Mouse (Mus musculus): ENCODE data around the gene Orm1. TPM values are rescaled to one million over a fixed set of nuclear protein-coding genes. Genes with fewer than 3 reads are reported as not detected.
A peak's percentile ranks its signal among the peaks of the same experiment; 100 is the strongest.

Orm1 gene
- not detected for polyA plus RNA-seq (2012; fragmentation: generic; extraction: Trizol)

DNA sequence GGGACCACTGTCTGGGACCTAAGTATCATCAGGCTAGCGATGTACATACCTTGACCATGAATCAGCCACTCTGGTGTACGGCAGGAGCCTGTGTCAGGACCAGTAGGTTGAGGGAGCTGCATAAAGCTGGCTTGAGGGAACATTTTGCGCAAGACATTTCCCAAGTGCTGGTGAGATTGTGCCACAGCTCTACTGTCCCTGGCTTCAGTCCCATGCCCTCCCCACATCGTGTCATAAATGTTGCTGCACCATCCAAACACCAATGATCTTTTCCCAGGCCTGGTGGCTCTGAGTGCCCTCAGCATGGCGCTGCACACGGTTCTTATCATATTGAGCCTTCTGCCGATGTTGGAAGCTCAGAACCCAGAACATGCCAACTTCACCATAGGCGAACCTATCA lies at the start of gene Orm1:
Gene Orm1, plus strand, starts transcription at position 266 of the 400 bp plus-strand sequence.
- TF ChIP-seq REST (IDR thresholded peaks at IDR 0.05; ENCODE audit: insufficient read depth, insufficient read length) (no peak), MYOG (IDR thresholded peaks at IDR 0.05; ENCODE audit: control insufficient read depth in 1 of 3, insufficient read depth in 1 of 3, insufficient read length in 2 of 3, low read depth in 2 of 3) (no peak), USF1 (IDR thresholded peaks at IDR 0.05; ENCODE audit: low read depth) (no peak)

DNA sequence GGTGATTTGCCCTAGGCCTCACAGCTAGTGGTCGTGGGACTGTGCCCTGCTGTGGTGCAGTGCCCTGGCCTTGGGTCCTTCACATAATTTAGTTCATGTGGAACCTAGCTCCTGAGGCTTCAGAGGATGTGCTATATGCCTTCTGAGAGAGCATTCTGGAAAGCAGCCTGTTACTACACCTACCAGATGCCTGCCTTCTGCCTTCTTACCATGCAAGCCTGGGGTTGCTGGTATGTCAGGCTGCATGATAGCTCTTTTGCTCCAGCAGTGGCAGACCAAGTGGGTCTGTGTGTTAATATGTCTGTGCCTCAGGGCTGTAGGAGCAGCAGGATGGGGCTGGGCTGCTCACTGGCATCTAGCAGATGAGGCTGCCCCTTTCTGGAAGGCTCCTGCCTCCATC lies 48.7 kb upstream of the Orm1 start:
- TF ChIP-seq TCF3 (IDR thresholded peaks at IDR 0.05; ENCODE audit: insufficient read length, low read depth) (no peak), SRF (IDR thresholded peaks at IDR 0.05; ENCODE audit: control insufficient read depth, insufficient read length, low read depth) (no peak), E2F4 (IDR thresholded peaks at IDR 0.05; ENCODE audit: insufficient read depth) (no peak), MAX (IDR thresholded peaks at IDR 0.05; ENCODE audit: low read depth) (no peak), TCF12 (IDR thresholded peaks at IDR 0.05; ENCODE audit: insufficient read depth, poor library complexity, severe bottlenecking) (no peak), POLR2AphosphoS2 (IDR thresholded peaks at IDR 0.05; ENCODE audit: insufficient read length, low read depth) (no peak), CEBPB (IDR thresholded peaks at IDR 0.05; ENCODE audit: insufficient read depth, poor library complexity, severe bottlenecking) (no peak), POLR2A (IDR thresholded peaks at IDR 0.05; ENCODE audit: insufficient read length, low read depth) (no peak), USF1 (IDR thresholded peaks at IDR 0.05; ENCODE audit: low read depth) (no peak)
- Histone ChIP-seq H3K27me3 (ENCODE audit: control insufficient read depth, insufficient read depth, insufficient read length) (peaks cover 35% of the 10 kb centered on the region), H3K36me3 (ENCODE audit: control insufficient read depth, insufficient read depth) (no peaks in the 10 kb centered on the region)

More for the DNA sequence above, at the start of gene Orm1:
- peaks cover 10% of the 10 kb centered on the region for H3K27me3 ChIP-seq (ENCODE audit: control insufficient read depth, insufficient read depth, insufficient read length)
- H3K79me2 ChIP-seq (ENCODE audit: control insufficient read depth, insufficient read depth), result no peaks in the 10 kb centered on the region
- H3K4me2 ChIP-seq (ENCODE audit: low read depth), result no peak within 1 kb of the TSS
- H3K36me3 ChIP-seq (ENCODE audit: control insufficient read depth, insufficient read depth), result no peaks in the 10 kb centered on the region
- no peak within 1 kb of the TSS for H3K4me3 ChIP-seq
- no peak within 1 kb of the TSS for H3ac ChIP-seq (ENCODE audit: control insufficient read depth, insufficient read length)

DNA sequence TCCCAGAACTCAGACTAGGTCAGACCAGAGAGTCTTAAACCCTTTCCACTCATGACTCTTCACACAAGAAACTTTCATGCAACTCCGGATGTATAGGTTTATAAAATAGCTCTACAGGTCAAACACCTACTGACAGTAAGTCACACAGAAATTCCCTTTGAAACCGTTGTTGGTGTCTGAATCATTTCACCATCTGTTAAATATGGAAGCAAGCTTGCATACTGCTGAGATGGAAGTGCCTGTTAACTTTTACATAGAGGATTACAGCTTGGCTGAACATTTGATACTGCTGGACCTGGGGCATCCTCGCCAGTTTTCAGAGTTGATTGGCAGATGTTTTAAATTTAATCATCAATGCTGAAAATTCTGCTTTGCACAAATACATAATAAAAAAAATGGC lies 48.1 kb upstream of the Orm1 start:
- H3K36me3 ChIP-seq (ENCODE audit: control insufficient read depth, insufficient read depth), result no peaks in the 10 kb centered on the region
- H3K79me2 ChIP-seq (ENCODE audit: control insufficient read depth, insufficient read depth), result no peaks in the 10 kb centered on the region
- H3K27me3 ChIP-seq (ENCODE audit: control insufficient read depth, insufficient read depth, insufficient read length), result peaks cover 38% of the 10 kb centered on the region
- TF ChIP-seq SRF (IDR thresholded peaks at IDR 0.05; ENCODE audit: control insufficient read depth, insufficient read length, low read depth) (no peak), CEBPB (IDR thresholded peaks at IDR 0.05; ENCODE audit: insufficient read depth, poor library complexity, severe bottlenecking) (no peak), MYOD1 (IDR thresholded peaks at IDR 0.05; ENCODE audit: control insufficient read depth in 1 of 3, insufficient read length in 2 of 3, low read depth in 2 of 3) (no peak), USF1 (IDR thresholded peaks at IDR 0.05; ENCODE audit: low read depth) (no peak), POLR2A (IDR thresholded peaks at IDR 0.05; ENCODE audit: insufficient read length, low read depth) (no peak), TCF12 (IDR thresholded peaks at IDR 0.05; ENCODE audit: insufficient read depth, poor library complexity, severe bottlenecking) (no peak), E2F4 (IDR thresholded peaks at IDR 0.05; ENCODE audit: insufficient read depth) (no peak), REST (IDR thresholded peaks at IDR 0.05; ENCODE audit: insufficient read depth, insufficient read length) (no peak), POLR2AphosphoS2 (IDR thresholded peaks at IDR 0.05; ENCODE audit: insufficient read length, low read depth) (no peak), MAX (IDR thresholded peaks at IDR 0.05; ENCODE audit: low read depth) (no peak)
- no peak overlapping the region for H3ac ChIP-seq (ENCODE audit: control insufficient read depth, insufficient read length)
- no peak overlapping the region for H3K4me2 ChIP-seq (ENCODE audit: low read depth)
- H3K4me3 ChIP-seq, result no peak overlapping the region

More for the DNA sequence above, 48.7 kb upstream of the Orm1 start:
- Histone ChIP-seq H3ac (ENCODE audit: control insufficient read depth, insufficient read length) (no peak overlapping the region), H3K4me3 (no peak overlapping the region), H3K4me2 (ENCODE audit: low read depth) (no peak overlapping the region), H3K79me2 (ENCODE audit: control insufficient read depth, insufficient read depth) (no peaks in the 10 kb centered on the region)

DNA sequence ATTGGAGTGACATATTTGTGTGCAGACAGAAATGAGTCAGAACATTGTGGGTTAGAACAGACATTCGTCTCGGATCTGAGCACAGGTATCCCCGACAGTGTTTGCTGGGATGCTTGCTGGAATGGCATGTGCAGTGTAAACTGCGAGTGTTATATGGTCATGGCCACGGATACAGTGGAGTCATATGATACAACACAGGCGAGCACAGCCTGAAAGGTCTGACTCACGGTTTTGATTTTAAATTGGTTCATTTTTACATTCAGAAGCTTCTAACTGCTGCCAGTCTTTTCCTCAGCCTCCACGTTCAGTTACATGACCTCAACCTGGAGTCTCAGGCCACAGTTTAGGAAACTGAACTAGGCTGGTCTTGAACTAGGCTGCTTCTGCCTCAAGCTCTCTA lies 47.5 kb upstream of the Orm1 start:
- H3K27me3 ChIP-seq (ENCODE audit: control insufficient read depth, insufficient read depth, insufficient read length), result peaks cover 41% of the 10 kb centered on the region
- no peak overlapping the region for H3K4me3 ChIP-seq
- no peaks in the 10 kb centered on the region for H3K79me2 ChIP-seq (ENCODE audit: control insufficient read depth, insufficient read depth)
- no peak overlapping the region for H3ac ChIP-seq (ENCODE audit: control insufficient read depth, insufficient read length)
- peak overlapping the region; percentile 34 for H3K4me2 ChIP-seq (ENCODE audit: low read depth)
- H3K36me3 ChIP-seq (ENCODE audit: control insufficient read depth, insufficient read depth), result no peaks in the 10 kb centered on the region
- TF ChIP-seq USF1 (IDR thresholded peaks at IDR 0.05; ENCODE audit: low read depth), result no peak
- TF ChIP-seq CEBPB (IDR thresholded peaks at IDR 0.05; ENCODE audit: insufficient read depth, poor library complexity, severe bottlenecking), result no peak
- TF ChIP-seq POLR2AphosphoS2 (IDR thresholded peaks at IDR 0.05; ENCODE audit: insufficient read length, low read depth), result no peak
- no peak for TF ChIP-seq MYOD1 (IDR thresholded peaks at IDR 0.05; ENCODE audit: control insufficient read depth in 1 of 3, insufficient read length in 2 of 3, low read depth in 2 of 3)
- no peak for TF ChIP-seq TCF3 (IDR thresholded peaks at IDR 0.05; ENCODE audit: insufficient read length, low read depth)
- TF ChIP-seq SRF (IDR thresholded peaks at IDR 0.05; ENCODE audit: control insufficient read depth, insufficient read length, low read depth), result no peak
- TF ChIP-seq TCF12 (IDR thresholded peaks at IDR 0.05; ENCODE audit: insufficient read depth, poor library complexity, severe bottlenecking), result no peak
- no peak for TF ChIP-seq MAX (IDR thresholded peaks at IDR 0.05; ENCODE audit: low read depth)
- TF ChIP-seq REST (IDR thresholded peaks at IDR 0.05; ENCODE audit: insufficient read depth, insufficient read length), result no peak

DNA sequence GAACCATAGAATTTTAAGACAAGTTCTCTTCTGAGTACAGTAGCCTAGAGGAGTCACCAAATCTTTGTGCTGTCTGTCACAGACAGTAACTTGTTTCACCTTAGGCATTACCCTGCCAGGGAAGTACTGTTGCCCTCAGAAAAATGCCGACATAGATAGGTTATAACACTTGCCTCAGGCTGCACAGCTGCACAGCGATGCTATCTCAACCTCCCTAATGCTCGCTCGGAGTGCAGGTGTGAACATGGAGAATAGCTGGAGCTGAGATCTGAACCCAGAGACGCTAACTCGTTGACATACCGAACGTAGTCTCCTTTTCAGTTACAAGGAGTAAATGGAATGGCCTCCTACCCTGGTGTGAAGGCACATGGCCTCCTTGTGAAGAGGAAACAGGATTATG lies 46.2 kb upstream of the Orm1 start:
- H3K4me3 ChIP-seq, result no peak overlapping the region
- no peaks in the 10 kb centered on the region for H3K79me2 ChIP-seq (ENCODE audit: control insufficient read depth, insufficient read depth)
- H3K27me3 ChIP-seq (ENCODE audit: control insufficient read depth, insufficient read depth, insufficient read length), result peaks cover 37% of the 10 kb centered on the region
- TF ChIP-seq MYOD1 (IDR thresholded peaks at IDR 0.05; ENCODE audit: control insufficient read depth in 1 of 3, insufficient read length in 2 of 3, low read depth in 2 of 3) (no peak), TCF3 (IDR thresholded peaks at IDR 0.05; ENCODE audit: insufficient read length, low read depth) (no peak), POLR2A (IDR thresholded peaks at IDR 0.05; ENCODE audit: insufficient read length, low read depth) (no peak), REST (IDR thresholded peaks at IDR 0.05; ENCODE audit: insufficient read depth, insufficient read length) (no peak), USF1 (IDR thresholded peaks at IDR 0.05; ENCODE audit: low read depth) (no peak), E2F4 (IDR thresholded peaks at IDR 0.05; ENCODE audit: insufficient read depth) (no peak), POLR2AphosphoS2 (IDR thresholded peaks at IDR 0.05; ENCODE audit: insufficient read length, low read depth) (no peak), MAX (IDR thresholded peaks at IDR 0.05; ENCODE audit: low read depth) (no peak), CEBPB (IDR thresholded peaks at IDR 0.05; ENCODE audit: insufficient read depth, poor library complexity, severe bottlenecking) (no peak), TCF12 (IDR thresholded peaks at IDR 0.05; ENCODE audit: insufficient read depth, poor library complexity, severe bottlenecking) (no peak), SRF (IDR thresholded peaks at IDR 0.05; ENCODE audit: control insufficient read depth, insufficient read length, low read depth) (no peak), MYOG (IDR thresholded peaks at IDR 0.05; ENCODE audit: control insufficient read depth in 1 of 3, insufficient read depth in 1 of 3, insufficient read length in 2 of 3, low read depth in 2 of 3) (no peak)
- no peak overlapping the region for H3ac ChIP-seq (ENCODE audit: control insufficient read depth, insufficient read length)
- no peaks in the 10 kb centered on the region for H3K36me3 ChIP-seq (ENCODE audit: control insufficient read depth, insufficient read depth)
- no peak overlapping the region for H3K4me2 ChIP-seq (ENCODE audit: low read depth)

Data from myocyte (in vitro differentiated cells).